Mouse (Mus musculus) stomach, postnatal 0 days (tissue): ENCODE data around the gene Defb20.

Experiments
- CTCF ChIP-seq: IDR thresholded peaks from 2 replicates; pipeline ENCODE4 v1.5.1; 2016; ENCODE audit warnings: antibody characterized with exemption, low read depth, mild to moderate bottlenecking, moderate library complexity
- EP300 ChIP-seq: optimal IDR thresholded peaks from 2 replicates; pipeline ENCODE3; 2016; ENCODE audit warnings: antibody characterized with exemption

DNA sequence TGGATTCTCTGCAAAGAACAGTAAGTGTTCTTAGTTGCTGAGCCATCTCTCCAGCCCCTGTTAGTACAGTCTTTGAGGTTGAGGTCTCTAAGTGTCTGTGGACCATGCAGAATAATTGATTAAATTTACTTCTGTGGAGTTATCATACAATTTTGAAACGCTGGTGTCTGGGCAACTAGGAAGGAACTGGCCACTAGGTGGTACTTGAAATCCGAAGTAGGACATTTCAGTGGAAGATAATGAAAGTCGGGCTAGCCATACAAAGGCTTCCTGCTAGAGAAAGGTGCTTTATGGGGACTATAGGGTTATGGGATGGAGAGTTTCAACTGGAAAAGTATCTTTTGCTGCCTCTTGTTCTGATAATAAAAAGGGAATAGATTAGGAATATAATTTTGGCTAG, 4.4 kb upstream of the Defb20 start:
- TF ChIP-seq EP300 (no peak), CTCF (peak; percentile 51)
